Mouse (Mus musculus): Measurements from ENCODE around the gene Tmem88b. TPM values are rescaled to one million over a fixed set of nuclear protein-coding genes. Genes with fewer than 3 reads are reported as not detected.
"Not testable (repeated sequence)": the region's sequence is repeated elsewhere in the genome, so short reads cannot be mapped to it uniquely, and the experiment has no call there.

Gene Tmem88b
- total RNA-seq, 2 experiments from 2014 or later: not detected

DNA sequence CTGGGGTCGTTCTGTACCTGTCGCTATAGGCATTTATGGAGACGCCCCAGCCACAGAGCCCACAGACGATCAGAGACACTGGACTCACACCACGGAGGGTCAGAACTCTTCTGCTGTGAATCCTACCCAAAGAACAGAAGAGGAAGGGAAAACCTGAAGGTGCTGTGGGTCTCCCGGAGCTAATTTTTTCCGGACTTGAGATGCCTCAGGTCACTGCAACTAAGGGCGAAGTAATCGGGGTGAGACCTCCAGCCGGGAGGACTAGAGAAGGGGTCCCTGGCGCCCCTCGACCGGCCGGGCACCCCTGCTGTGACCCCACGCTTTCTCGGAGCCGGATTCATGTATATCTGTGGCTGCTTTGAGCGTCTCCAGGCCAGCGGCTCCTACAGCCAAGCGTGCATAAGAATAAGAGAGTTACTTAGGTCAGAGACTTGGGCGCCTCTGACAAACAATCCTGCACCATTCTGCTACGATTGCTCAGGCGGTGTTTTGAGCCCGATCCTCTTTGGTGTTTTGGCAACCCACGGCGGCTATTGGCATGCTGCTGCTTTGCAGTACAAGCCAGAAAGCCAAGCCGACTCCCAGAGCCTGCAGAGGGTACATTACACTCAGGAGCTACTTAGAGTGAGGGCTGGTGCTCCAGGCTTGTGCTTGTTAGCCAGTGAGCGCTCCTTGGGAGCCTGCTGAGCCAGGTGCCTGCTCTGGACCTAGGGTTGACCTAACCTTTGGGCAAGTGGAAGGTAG lies 24.1 kb downstream of the Tmem88b start:
- peak; percentile 7; the same call in 1 of the 2 replicates for ATAC-seq (replicated peaks; ENCODE audit: poor library complexity)

DNA sequence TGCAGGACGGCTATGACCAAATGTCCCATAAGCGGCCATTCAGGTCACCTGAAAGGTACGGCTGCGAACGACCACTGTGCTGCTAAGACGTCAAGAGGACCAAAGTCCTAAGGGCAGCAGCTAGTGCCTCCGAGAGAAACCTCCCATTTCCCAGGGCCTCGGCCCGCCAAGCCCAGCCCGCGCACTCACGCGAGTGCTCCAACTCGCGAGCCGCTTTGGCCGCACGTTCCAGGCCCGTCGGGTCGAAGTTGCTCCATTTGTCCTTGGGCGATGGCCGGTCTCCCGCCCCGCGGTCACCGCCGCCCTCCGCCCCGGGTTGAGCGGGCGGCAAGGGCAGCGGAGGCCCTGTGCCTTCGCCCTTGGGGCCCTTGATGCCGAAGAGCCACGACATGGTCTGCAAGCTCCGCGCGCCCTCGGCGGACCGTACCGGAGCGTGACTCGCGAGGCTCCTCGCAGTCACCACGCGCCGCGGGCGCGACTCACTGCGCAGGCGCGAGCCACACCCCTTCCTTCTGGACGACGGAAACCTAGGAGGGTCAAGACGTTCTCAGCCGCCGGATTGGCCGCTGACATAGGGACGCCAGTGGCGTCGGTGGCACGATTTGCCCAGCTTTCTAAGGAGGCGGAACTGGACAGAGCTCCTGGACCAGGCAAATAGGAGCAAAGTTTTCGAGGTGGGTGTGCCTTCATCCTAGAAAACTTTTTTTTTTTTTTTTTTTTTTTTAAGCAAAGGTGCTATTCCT lies 24.9 kb downstream of the Tmem88b start, which contains the start of gene Atad3a:
Gene Atad3a, minus strand, starts transcription at position 481 of the 743 bp plus-strand sequence.
- ATAC-seq (replicated peaks; ENCODE audit: poor library complexity): peak; percentile 95

DNA sequence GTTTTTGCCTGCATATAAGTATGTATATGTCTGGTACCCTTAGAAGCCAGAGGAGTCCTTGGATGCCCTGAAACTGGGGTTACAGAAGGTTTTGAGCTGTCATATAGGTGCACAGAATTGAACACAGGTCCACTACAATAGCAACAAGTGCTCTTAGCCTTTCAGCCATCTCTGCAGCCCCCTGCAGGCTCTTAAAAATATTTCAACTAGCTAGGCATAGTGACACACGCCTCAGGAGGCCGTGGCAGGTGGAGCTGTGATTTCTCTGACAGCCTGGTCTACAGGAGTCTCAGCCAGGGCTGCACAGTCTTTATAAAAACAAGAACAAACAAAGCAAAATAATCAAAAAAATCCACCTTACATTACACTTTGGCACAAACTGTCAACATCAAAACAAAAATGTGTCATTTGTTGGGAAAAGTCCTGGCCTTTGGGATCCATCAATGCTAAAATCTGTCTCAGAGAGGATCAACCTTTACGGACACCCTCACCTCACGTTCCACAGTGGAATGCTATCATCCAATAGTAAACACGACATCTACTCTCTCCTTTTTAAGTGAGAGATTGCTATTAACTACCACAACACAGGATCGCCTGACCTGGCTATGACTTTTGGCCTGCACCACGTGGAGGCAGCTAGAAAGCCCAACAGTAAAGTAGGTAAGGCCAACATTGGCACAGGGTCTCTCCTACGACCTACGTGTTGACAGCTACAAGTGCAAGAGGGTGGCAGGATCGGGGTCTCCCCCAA lies 25.6 kb downstream of the Tmem88b start:
- peak; percentile 66 for ATAC-seq (replicated peaks; ENCODE audit: poor library complexity)

DNA sequence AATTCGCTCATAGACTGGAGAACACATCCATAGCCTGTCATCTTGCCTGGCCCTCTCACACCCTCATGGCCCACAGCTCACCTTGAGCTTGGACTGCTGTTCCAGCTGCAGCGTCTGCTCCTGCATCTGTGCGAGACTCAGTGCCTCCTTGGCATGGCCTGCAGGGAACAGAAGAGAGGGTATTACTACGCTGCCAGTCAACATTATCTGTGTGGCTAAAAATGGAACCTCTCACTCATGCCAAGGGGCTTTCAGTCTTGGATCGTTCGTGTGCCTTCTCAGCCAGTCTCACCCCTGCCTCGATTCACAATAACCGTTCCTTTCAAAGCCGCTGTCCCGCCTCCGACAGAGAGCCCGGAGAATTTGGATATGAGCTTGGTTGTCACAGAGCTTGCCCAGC lies 28.7 kb downstream of the Tmem88b start:
- no peak for ATAC-seq (replicated peaks; ENCODE audit: poor library complexity)

DNA sequence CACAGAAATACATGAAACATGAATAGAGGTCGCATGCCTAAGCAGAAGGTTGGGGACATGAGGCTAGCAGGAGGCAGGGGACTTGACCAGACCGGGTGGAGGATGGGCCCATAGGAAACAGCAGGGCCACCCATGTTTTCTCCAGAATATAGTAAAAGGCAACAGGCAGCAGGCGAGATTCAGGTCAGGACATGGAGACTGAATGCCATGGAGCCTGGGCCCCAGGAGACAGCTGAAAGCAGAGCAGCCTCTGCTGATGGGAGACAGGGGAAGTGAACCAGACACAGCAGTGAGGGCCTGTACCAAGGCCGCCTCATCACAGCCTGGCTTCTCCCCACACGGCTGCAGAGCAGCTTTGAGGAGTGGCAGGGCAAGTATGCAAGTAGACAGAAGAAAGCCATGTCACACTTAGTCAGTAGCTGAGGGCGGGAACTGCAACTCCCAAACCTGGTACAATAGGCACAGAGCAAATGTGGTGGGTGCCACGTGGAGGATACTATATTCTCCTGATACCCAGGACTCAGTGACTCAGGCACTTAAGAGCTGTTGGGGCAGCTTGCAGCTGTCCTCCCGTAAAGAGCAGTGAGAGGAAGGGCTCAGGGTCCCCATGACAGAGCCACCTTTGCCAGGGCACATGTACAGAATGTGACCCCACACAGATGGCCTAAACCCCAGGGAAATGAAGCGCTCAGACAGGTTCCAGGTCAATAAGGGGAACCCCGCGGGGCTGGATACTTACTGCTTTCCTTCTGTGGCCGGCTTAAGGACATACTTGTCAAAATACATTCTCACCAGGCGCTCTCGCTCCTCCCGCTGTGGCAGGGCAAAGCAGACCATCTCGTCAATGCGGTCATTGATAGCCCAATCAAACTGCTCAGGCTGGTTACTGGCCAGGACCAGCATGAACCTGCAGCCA lies 38.8 kb downstream of the Tmem88b start:
- no peak for ATAC-seq (replicated peaks; ENCODE audit: poor library complexity)

DNA sequence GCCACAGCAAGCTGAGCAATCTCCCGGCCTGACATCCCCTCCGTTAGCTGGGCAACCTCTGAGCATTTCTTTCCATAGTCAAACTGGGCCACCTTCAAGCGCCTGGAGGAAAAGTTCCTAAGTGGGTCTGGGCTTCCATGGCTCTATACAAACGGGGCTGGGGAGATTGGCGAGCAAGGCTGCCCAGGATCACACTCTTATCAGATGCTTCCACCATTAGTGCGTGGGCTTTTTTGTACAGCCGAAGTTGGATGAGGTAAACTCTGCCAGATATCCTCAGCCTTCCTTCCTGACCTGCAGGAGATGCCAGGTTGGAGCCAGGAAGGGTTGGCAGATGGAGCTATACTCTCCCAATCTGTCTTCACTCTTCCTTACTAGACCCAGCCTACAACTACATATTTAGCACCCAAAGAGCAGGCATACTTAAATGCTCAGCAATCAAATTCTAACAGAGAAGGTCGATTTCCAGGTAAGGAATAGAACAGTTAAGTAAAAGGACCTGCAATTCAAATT lies 39.6 kb downstream of the Tmem88b start:
- ATAC-seq (replicated peaks; ENCODE audit: poor library complexity): no peak

DNA sequence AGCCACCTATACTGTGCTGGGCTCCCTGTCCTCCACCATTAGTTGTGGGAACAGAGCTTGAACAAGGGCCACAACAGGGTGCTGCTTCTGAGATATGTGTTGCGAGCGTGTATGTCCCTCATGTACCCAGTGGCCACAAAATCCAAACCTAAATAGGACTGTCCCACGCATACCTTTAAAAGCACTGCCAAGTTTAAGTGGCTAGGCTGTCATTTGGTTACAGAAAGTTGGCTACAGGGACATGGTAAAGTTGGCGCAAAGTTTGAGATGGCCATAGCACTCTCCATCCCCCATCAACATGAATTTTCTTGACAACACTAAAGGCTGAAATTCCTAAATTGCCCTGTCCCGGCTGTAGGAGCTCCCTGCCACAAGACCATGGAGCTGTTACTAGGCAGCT lies 40.5 kb downstream of the Tmem88b start:
- ATAC-seq (replicated peaks; ENCODE audit: poor library complexity): no peak

DNA sequence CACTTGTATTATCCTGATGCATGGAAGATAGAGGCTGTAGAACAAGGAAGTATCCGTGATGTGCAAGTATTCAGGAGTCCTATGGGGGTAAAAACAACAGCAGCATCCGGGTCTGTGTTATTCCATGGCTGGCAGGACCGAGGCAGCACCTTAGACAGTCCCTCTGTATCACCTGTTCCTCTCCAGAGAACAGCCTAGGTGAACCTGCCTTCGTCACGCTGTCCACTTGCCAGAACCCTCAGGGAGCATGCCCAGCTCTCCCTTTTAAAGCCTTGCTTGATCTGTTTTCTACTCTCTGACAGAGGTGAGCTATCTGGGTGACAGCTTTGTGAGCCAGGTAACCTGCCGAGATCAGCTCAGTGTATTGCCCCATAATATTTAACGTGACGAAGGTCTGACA lies 41.2 kb downstream of the Tmem88b start:
- ATAC-seq (replicated peaks; ENCODE audit: poor library complexity): no peak

DNA sequence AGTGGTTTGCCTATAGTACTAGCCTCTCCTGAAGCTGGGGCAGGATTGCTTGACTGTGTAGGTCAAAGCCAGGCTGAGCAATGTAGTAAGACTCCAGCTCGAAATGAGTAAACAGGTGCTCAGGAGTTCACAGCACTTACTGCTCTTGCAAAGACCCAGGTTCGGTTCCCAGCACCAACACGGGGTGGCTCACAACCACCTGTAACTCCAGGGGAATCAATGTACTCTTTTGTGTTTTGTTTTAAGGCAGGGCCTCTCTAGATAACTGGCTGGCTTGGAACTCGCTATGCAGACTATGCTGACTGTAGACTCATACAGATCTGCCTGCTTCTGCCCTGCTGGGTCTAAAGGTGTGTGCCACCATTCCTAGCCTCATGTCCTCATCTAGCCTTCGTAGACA lies 43.0 kb downstream of the Tmem88b start:
- ATAC-seq (replicated peaks; ENCODE audit: poor library complexity): no peak

DNA sequence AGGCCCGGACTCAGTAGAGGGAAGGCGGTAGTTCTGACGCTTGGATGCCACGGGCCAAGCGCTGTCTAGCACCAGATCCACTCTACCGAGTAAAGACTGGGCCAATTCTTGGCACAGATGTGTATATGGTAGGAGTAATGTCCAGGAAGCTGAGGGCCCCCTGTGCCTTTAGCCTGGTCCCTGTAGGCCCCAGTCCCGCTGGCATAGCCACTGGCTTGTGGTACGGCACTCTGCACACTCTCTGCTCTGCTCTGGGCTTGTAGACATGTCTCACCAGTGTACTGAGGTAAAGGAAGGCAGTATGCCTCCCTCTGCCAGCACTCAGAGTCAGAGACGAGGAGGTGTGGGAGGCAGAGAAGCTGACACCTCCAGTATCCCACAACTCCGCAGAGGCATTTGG lies 45.0 kb downstream of the Tmem88b start:
- not testable (repeated sequence) for ATAC-seq (replicated peaks; ENCODE audit: poor library complexity)

DNA sequence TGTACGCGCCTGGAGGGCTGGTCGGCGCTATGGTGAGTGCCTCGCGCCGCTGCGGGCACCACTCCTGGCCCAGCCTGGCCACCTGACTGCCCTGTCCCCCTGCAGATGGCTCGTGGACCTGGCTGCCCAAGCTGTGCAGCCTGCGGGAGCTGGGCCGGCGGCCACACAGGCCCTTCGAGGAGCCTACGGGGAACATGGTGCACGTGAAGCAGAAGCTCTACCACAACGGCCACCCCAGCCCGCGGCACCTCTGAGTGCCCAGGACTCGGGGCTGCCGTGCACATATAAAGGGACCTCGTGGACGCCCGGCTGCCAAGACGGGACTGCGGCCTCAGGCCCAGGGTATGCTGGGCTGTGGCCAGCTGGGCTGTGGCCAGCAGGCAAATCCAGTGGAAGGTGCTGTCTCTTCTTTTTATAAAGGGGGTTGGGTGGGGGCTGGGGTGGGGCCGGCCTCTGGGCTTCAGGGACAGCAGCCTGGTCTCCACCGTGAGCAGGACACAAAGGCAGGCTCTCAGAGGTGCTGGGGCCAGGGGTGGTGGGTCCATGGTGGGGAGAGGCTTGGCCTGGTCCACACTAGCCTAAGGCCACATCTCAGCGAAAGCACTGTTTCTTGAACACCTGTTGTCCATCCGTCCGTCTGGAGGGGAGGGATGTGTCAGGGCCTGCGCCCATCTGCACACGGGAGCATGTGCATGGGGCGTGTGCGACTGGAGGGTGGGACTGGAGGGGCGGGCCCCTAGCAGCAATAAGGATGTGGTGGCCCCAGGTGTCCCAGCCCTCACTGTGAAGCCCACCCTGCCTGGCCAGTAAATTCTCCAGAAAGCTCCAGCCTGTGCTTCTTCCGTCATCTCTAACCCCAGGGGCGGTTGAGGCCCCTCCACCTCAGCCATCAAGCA lies 45.7 kb downstream of the Tmem88b start:
- ATAC-seq (replicated peaks; ENCODE audit: poor library complexity): no peak

DNA sequence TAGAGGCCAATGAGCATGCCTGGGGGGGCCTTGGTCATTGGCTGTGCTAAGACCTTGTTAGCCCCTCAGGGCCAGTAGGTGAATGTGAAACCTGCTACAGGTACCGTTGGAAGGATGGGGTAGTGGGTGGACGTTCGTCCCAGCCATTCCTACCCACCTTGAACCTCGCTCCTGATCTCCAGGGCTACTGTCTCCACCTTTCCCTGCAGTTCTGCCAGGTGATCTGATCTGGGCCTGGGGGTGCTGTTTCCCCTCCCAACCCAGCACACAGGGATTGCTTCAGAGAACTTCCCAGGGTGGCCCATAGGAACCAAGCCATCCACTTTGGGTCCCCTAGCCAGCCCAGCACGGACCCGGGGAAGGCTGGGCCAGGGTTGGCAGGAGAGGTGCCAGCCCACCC lies 46.5 kb downstream of the Tmem88b start:
- no peak for ATAC-seq (replicated peaks; ENCODE audit: poor library complexity)

DNA sequence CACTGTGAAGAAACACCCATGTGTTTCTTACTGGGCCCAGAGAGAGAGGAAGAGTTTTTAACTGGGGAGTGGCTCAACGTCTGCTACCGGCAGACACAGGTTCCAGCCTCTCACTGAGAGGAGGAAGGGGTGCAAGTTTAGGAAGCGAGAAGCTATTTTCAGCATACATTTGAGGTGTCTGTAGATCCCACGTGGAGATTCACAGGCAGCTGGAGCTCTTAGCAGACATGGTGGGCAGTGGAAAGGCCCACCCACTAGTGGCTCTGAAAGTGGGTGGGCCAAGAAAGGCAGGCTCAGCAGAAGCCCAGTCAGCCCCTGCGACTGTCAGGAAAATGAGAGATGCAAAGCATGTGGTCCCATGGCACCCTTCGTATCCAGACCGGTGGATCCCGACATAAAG lies 47.4 kb downstream of the Tmem88b start:
- no peak for ATAC-seq (replicated peaks; ENCODE audit: poor library complexity)

DNA sequence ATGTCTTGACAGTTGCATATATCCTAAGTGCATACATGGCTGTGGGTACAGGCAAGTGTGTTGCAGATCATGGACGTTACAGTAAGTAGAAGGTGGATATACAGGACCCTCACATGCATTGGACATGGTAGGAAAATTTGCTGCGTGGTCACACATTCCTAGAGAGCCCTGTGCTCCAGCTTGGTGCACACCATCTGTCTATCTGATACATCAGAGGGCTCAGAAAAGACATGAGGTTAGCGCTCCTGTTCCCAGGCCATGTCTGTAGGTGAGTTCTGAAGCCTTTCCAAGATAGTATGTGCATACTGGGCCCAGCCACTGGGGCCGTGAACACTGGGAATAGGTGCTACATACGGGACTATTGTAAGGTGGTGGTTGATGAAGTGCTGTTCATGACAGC lies 49.3 kb downstream of the Tmem88b start:
- no peak for ATAC-seq (replicated peaks; ENCODE audit: poor library complexity)

DNA sequence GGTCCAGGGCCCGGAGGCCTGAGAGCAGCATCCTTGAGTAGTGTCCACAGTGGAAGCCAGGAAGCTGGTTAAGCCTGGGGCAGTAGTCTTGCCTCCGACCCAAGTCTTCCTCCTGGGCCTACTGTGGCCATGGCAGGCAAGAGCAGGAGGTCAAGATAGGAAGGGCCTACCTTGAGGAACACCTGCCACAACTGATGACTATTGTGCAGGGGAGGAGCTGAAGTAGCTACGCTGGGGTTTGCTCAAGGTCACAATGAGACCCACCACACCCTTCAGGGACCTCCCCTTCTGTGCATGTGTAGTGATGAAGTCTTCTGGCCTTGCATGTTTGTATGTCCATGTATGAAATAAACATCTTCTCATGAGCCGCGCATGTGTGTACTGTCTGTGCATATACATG lies 49.9 kb downstream of the Tmem88b start:
- ATAC-seq (replicated peaks; ENCODE audit: poor library complexity): no peak

DNA sequence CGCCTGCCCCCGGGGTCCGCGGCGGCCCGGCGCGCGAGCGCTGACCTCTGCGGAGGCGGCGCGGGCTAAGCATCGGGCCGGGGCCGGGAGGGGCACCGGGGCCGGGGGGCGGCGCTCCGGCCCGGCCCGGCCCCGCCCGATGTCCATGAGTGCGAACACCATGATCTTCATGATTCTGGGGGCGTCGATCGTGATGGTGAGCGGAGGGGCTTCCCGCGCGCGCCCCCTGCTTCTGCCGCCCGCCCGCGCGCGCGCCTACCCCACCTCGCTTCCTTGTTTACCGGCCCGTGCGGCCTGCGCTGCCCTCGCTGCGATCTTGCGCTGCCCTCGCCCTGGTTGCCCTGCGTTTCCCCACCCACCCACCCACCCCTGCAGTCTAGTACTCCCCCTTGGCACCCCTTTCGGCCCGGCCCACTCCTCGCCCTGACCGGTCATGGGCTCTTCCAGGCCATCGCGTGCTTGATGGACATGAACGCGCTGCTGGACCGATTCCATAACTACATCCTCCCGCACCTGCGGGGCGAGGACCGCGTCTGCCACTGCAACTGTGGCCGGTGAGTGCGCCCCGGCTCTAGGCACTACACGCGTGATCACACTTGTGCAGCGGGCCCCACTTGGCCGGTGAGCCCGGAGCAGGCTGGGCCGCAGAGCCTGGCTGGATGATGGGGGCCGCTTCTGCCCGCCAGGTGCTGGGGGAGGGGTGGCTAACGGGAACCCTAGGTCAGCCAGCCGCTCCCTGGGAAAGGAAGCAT lies 50.5 kb downstream of the Tmem88b start:
- ATAC-seq (replicated peaks; ENCODE audit: poor library complexity): no peak

DNA sequence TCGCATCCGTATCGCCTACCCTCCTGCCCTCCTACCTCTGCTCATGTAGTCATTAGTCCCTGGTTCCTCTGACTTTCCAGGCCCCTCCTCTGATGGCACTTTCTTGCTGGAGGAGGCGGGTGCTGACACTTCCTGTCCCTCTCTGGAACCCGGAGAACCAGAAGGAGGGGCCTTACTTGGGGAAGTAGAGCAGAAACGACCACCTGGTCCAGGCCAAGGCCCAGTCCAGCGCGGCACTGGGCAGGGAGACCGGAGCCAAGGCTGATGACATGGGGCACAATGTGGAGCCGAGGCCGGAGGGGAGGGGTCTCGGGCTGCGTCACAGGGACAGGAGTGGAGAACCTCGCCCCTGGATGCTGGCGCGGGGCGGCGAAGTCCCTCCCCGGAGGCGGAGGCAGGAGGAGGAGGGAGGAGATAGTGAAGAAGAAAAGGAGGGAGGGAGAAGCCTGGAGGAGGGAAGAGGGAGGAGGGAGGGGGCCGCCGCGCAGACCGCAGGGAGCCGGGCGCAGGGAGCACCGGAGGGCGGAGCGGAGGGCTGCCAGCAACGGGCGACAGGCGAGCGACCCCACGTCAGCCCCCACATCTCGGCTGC lies 51.2 kb downstream of the Tmem88b start, which contains the start of gene Tmem240:
Gene Tmem240, plus strand, starts transcription at position 451 of the 592 bp plus-strand sequence.
- peak; percentile 87 for ATAC-seq (replicated peaks; ENCODE audit: poor library complexity)

DNA sequence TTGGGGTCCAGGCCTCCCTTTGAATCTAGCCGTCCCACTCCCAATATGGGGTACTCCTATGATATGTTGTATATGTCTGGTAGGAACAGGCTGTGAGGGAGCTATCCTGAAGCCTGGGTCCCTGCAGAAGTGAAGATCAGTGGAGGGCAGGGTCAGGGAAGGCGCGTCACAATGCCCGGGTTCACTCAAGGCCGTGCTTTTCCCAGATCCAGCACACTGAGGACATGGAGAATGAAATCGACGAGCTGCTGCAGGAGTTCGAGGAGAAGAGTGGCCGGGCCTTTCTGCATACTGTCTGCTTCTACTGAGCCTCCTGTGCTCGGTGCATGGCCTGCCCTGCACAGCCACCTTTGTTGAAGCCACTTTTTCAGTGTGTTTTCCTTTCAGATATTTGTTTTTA lies 52.4 kb downstream of the Tmem88b start:
- ATAC-seq (replicated peaks; ENCODE audit: poor library complexity): no peak
